Mouse (Mus musculus): Measurements from ENCODE around the gene Fignl1.
A peak's percentile ranks its signal among the peaks of the same experiment; 100 is the strongest.

The Fignl1 gene

GRCm38 (mm10) chr11:11832755-11833084 is 24.0 kb upstream of the Fignl1 start:
- DNase-seq (ENCODE audit: low spot score in 2 of 2): no peak

GRCm38 (mm10) chr11:11831940-11832754 is 23.4 kb upstream of the Fignl1 start:
- DNase-seq (ENCODE audit: low spot score in 2 of 2): no peak

GRCm38 (mm10) chr11:11831526-11831925 is 22.8 kb upstream of the Fignl1 start:
- DNase-seq (ENCODE audit: low spot score in 2 of 2): no peak

- no peak for DNase-seq (ENCODE audit: low spot score in 2 of 2)
Measured at GRCm38 (mm10) chr11:11830884-11831495, 22.2 kb upstream of the Fignl1 start.

GRCm38 (mm10) chr11:11829161-11830000 is 20.6 kb upstream of the Fignl1 start:
- no peak for DNase-seq (ENCODE audit: low spot score in 2 of 2)

- no peak for DNase-seq (ENCODE audit: low spot score in 2 of 2)
Measured at GRCm38 (mm10) chr11:11828761-11829160, 20.0 kb upstream of the Fignl1 start.

- DNase-seq (ENCODE audit: low spot score in 2 of 2): no peak
Measured at GRCm38 (mm10) chr11:11828251-11828650, 19.5 kb upstream of the Fignl1 start.

GRCm38 (mm10) chr11:11826475-11826874 is 17.7 kb upstream of the Fignl1 start:
- no peak for DNase-seq (ENCODE audit: low spot score in 2 of 2)

GRCm38 (mm10) chr11:11825670-11826069 is 16.9 kb upstream of the Fignl1 start:
- DNase-seq (ENCODE audit: low spot score in 2 of 2): no peak

- no peak for DNase-seq (ENCODE audit: low spot score in 2 of 2)
Measured at GRCm38 (mm10) chr11:11824970-11825635, 16.3 kb upstream of the Fignl1 start.

GRCm38 (mm10) chr11:11823980-11824911 is 15.5 kb upstream of the Fignl1 start:
- DNase-seq (ENCODE audit: low spot score in 2 of 2): no peak

- DNase-seq (ENCODE audit: low spot score in 2 of 2): no peak
Measured at GRCm38 (mm10) chr11:11822181-11823095, 13.7 kb upstream of the Fignl1 start.

- no peak for DNase-seq (ENCODE audit: low spot score in 2 of 2)
Measured at GRCm38 (mm10) chr11:11821387-11821975, 12.7 kb upstream of the Fignl1 start.

GRCm38 (mm10) chr11:11820737-11821136 is 12.0 kb upstream of the Fignl1 start:
- DNase-seq (ENCODE audit: low spot score in 2 of 2): no peak

GRCm38 (mm10) chr11:11820251-11820650 is 11.5 kb upstream of the Fignl1 start:
- peak; percentile 67 to 91 for DNase-seq (ENCODE audit: low spot score in 2 of 2)

GRCm38 (mm10) chr11:11819206-11819605 is 10.4 kb upstream of the Fignl1 start:
- DNase-seq (ENCODE audit: low spot score in 2 of 2): no peak

- no peak for DNase-seq (ENCODE audit: low spot score in 2 of 2)
Measured at GRCm38 (mm10) chr11:11818797-11819196, 10.0 kb upstream of the Fignl1 start.

- DNase-seq (ENCODE audit: low spot score in 2 of 2): no peak
Measured at GRCm38 (mm10) chr11:11815737-11816136, 7.0 kb upstream of the Fignl1 start.

GRCm38 (mm10) chr11:11811906-11812480 is 3.2 kb upstream of the Fignl1 start:
- DNase-seq (ENCODE audit: low spot score in 2 of 2): peak; percentile 62 to 81

Measured in frontal cortex, postnatal 36 days (tissue).